In genomic region chr5:49350126-49350909, GRCm38 (mm10) we compare ENCODE assay signal across 8 mouse cellular contexts.
A peak's percentile ranks its signal among the peaks of the same experiment; 100 is the strongest.
DNase-seq lines count a peak whose midpoint lies in the region; ATAC-seq and TF ChIP-seq lines count a peak whose summit lies in the region.

No protein-coding gene starts in this region.

- no peak for TF ChIP-seq EP300 in heart, adult 2 months (IDR thresholded peaks at IDR 0.05; ENCODE audit: insufficient read depth, low read depth, low read length)

- no peak overlapping the region for H3K4me2 ChIP-seq in heart, embryonic 12.5 days
- no peak overlapping the region for H3K4me2 ChIP-seq in forebrain, embryonic 11.5 days (ENCODE audit: low read depth, low read length, severe bottlenecking)
- H3K4me2 ChIP-seq in limb, embryonic 12.5 days, result no peak overlapping the region

- H3K36me3 ChIP-seq in heart, adult 2 months (ENCODE audit: control insufficient read depth, insufficient read depth, low read length), result no peaks in the 10 kb centered on the region
- H3K36me3 ChIP-seq in heart, embryonic 12.5 days, result no peaks in the 10 kb centered on the region
- H3K36me3 ChIP-seq in forebrain, embryonic 11.5 days (ENCODE audit: control insufficient read depth, insufficient read depth, low read length), result no peaks in the 10 kb centered on the region
- H3K36me3 ChIP-seq in limb, embryonic 12.5 days, result no peaks in the 10 kb centered on the region

- no peaks in the 10 kb centered on the region for H3K4me1 ChIP-seq in heart, adult 2 months (ENCODE audit: control insufficient read depth, insufficient read depth, low read length)
- H3K4me1 ChIP-seq in heart, embryonic 12.5 days (replicated peaks), result no peaks in the 10 kb centered on the region
- H3K4me1 ChIP-seq in forebrain, embryonic 11.5 days (replicated peaks; ENCODE audit: control insufficient read depth, insufficient read depth, low read length), result no peaks in the 10 kb centered on the region
- H3K4me1 ChIP-seq in limb, embryonic 12.5 days (replicated peaks), result no peaks in the 10 kb centered on the region

- H3K79me2 ChIP-seq in heart, adult 2 months (replicated peaks; ENCODE audit: control insufficient read depth, insufficient read depth, low read length), result no peaks in the 10 kb centered on the region

- H3K9ac ChIP-seq in heart, adult 2 months (ENCODE audit: low read depth, low read length), result no peak overlapping the region
- no peak overlapping the region for H3K9ac ChIP-seq in heart, embryonic 12.5 days
- no peak overlapping the region for H3K9ac ChIP-seq in forebrain, embryonic 11.5 days (ENCODE audit: low read length)
- H3K9ac ChIP-seq in limb, embryonic 12.5 days (replicated peaks), result no peak overlapping the region

- intact Hi-C loops in heart, adult 2 months (cut with DNase I), result loop anchor here (1.0 kb wide), 1 partner anchor 260 kb away; no protein-coding TSS in a partner anchor

- no peak for ATAC-seq in heart, embryonic 12.5 days (ENCODE audit: insufficient number of reproducible peaks, low FRiP score)
- peak; percentile 69 for ATAC-seq in forebrain, embryonic 11.5 days (replicated peaks; ENCODE audit: low FRiP score)
- 0 out of 2 replicates have a peak, but pooled peaks have one; percentile 63 for ATAC-seq in limb, embryonic 12.5 days (ENCODE audit: insufficient number of reproducible peaks, insufficient read depth, low FRiP score, low TSS enrichment, low read depth)

- no peaks in the 10 kb centered on the region for H3K27me3 ChIP-seq in heart, adult 2 months (ENCODE audit: control insufficient read depth, insufficient read depth, low read length)
- H3K27me3 ChIP-seq in heart, embryonic 12.5 days (replicated peaks), result no peaks in the 10 kb centered on the region
- H3K27me3 ChIP-seq in forebrain, embryonic 11.5 days (ENCODE audit: control insufficient read depth, insufficient read depth, low read length), result no peaks in the 10 kb centered on the region
- H3K27me3 ChIP-seq in limb, embryonic 12.5 days, result no peaks in the 10 kb centered on the region

- no peak for DNase-seq in heart, adult 2 months
- DNase-seq in brain, embryonic 14.5 days (ENCODE audit: low read depth), result peak; percentile 83
- peak; percentile 54 for DNase-seq in forebrain, embryonic 11.5 days (ENCODE audit: low spot score)
- DNase-seq in kidney, adult 11 months, result peak; percentile 47
- peak; percentile 39 for DNase-seq in neural tube, embryonic 10.5 days (ENCODE audit: extremely low spot score, low spot score)
- no peak for DNase-seq in B cell, adult 2 months

- H3K4me3 ChIP-seq in heart, adult 2 months, result no peak overlapping the region
- no peak overlapping the region for H3K4me3 ChIP-seq in heart, embryonic 12.5 days
- H3K4me3 ChIP-seq in forebrain, embryonic 11.5 days (ENCODE audit: low read depth, low read length), result no peak overlapping the region
- no peak overlapping the region for H3K4me3 ChIP-seq in limb, embryonic 12.5 days (replicated peaks)

- no peak overlapping the region for H3K27ac ChIP-seq in heart, adult 2 months
- H3K27ac ChIP-seq in heart, embryonic 12.5 days (ENCODE audit: poor library complexity, severe bottlenecking), result no peak overlapping the region
- H3K27ac ChIP-seq in forebrain, embryonic 11.5 days (ENCODE audit: low read depth, low read length), result no peak overlapping the region
- H3K27ac ChIP-seq in limb, embryonic 12.5 days, result no peak overlapping the region

- 30% methylated on average over 4 of the region's 4 CpGs for WGBS in heart, adult 2 months
- 23% methylated on average over 4 of the region's 4 CpGs for WGBS in heart, embryonic 12.5 days
- WGBS in forebrain, embryonic 11.5 days, result 30% methylated on average over 4 of the region's 4 CpGs
- 38% methylated on average over 4 of the region's 4 CpGs for WGBS in limb, embryonic 12.5 days

- no peak for TF ChIP-seq POLR2A in heart, adult 2 months (IDR thresholded peaks at IDR 0.05; ENCODE audit: insufficient read depth, low read depth, low read length)
- no peak for TF ChIP-seq POLR2A in brain, embryonic 14.5 days (IDR thresholded peaks at IDR 0.05; ENCODE audit: borderline replicate concordance, extremely low read depth, insufficient read depth, insufficient read length, poor library complexity, severe bottlenecking)

- peak; percentile 81 for TF ChIP-seq CTCF in heart, adult 2 months (IDR thresholded peaks at IDR 0.05)
- TF ChIP-seq CTCF in brain, embryonic 14.5 days (IDR thresholded peaks at IDR 0.05; ENCODE audit: borderline replicate concordance, extremely low read depth, insufficient read depth, insufficient read length), result peak; percentile 79; the same call in 1 of the 2 replicates

- H3K9me3 ChIP-seq in heart, embryonic 12.5 days (replicated peaks), result no peaks in the 10 kb centered on the region
- H3K9me3 ChIP-seq in forebrain, embryonic 11.5 days (ENCODE audit: control insufficient read depth, low read length), result no peaks in the 10 kb centered on the region
- H3K9me3 ChIP-seq in limb, embryonic 12.5 days, result no peaks in the 10 kb centered on the region

Comparison
In these comparisons a context has a peak if more than half of its experiments do, and no peak if none do; other contexts are left out.
1. DNase-seq: peak in brain, embryonic 14.5 days (single experiment), forebrain, embryonic 11.5 days (single experiment), kidney, adult 11 months (single experiment) and neural tube, embryonic 10.5 days (single experiment); none in heart, adult 2 months (0 of 2) and B cell, adult 2 months (0 of 2).